Mouse (Mus musculus) cortical plate, adult 2 months (tissue): ENCODE data around the gene Fbxl13. TPM values are rescaled to one million over a fixed set of nuclear protein-coding genes. Genes with fewer than 3 reads are reported as not detected.

Experiments
- H3K27ac ChIP-seq: fragments of 200-500 bp; 2 replicates; pipeline ENCODE4 v1.5.1; 2012; ENCODE audit warnings: low read length, control low read depth, inconsistent platforms; ENCODE audit not compliant: insufficient read depth
- H3K4me1 ChIP-seq: fragments of 200-500 bp; 2 replicates; pipeline ENCODE4 v1.6.1; 2011; ENCODE audit warnings: low read length; ENCODE audit not compliant: control insufficient read depth, insufficient read depth
- H3K4me3 ChIP-seq: fragments of 200-500 bp; 2 replicates; pipeline ENCODE4 v1.5.1; 2011; ENCODE audit warnings: mild to moderate bottlenecking, low read length, control low read depth; ENCODE audit not compliant: insufficient read depth
- CTCF ChIP-seq: fragments of 200-500 bp; IDR thresholded peaks from 2 replicates; pipeline ENCODE4 v1.5.1; 2011; ENCODE audit warnings: mild to moderate bottlenecking, control low read depth, low read length; ENCODE audit not compliant: insufficient read depth; ENCODE audit errors: extremely low read depth
- POLR2A ChIP-seq: fragments of 200-500 bp; IDR thresholded peaks from 2 replicates; pipeline ENCODE4 v1.6.1; 2011; ENCODE audit warnings: mild to moderate bottlenecking, low read length, control low read depth; ENCODE audit not compliant: insufficient read depth; ENCODE audit errors: extremely low read depth
- polyA plus RNA-seq: library from polyadenylated mRNA; depleted of rRNA; stranded (reverse); fragments of >200 nt; gene quantifications from 2 replicates; pipeline ENCODE4 v1.2.3, GENCODE M21; 2012; rRNA removed

Gene Fbxl13
- 0.28 and 0.48 TPM in 2 replicates for polyA plus RNA-seq

DNA sequence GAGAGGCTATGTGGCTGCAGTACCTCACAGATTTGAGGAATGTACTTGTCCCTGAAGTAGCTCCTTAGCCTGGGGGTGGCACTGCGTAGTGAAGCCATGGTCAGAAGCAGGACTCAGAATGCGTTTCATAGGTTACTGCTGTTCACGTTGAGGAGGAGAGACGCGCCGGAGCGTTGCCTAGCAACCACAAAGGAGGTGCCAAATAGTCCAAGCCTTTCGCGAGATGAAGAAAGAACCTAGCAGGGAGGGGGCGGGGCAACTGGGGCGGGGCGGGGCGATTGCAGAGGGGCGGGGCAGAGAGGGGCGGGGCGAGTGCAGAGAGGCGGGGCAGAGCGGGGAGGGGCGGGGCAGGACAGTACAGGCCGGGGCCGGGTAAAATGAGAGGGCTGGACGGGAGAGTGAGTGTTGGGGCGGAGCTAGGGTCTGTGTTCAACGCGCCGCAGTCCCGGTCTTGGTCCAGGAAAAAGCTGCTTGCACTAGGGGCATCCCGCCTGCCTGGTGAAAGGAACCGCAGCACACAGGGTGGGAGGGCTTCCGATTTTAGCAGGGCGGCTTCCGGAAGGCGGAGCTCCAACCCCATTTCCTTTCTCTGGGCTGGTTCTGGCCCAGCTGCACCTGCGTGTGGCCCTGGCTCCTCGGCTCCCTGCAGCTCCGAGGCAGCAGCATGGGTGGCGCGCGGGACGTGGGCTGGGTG is at the start of gene Fbxl13, which contains the start of gene Armc10:
Gene Fbxl13, minus strand, starts transcription at position 196 of the 694 bp plus-strand sequence.
Gene Armc10, plus strand, starts transcription at position 375 of the 694 bp plus-strand sequence.
- TF ChIP-seq POLR2A (peak; percentile 70; the same call in 1 of the 2 replicates), CTCF (no peak)
- Histone ChIP-seq H3K4me1 (no peaks in the 10 kb centered on the region; the same call in 1 of the 2 replicates), H3K4me3 (peak within 1 kb of the TSS; percentile 37), H3K27ac (peak within 1 kb of the TSS; percentile 62)

DNA sequence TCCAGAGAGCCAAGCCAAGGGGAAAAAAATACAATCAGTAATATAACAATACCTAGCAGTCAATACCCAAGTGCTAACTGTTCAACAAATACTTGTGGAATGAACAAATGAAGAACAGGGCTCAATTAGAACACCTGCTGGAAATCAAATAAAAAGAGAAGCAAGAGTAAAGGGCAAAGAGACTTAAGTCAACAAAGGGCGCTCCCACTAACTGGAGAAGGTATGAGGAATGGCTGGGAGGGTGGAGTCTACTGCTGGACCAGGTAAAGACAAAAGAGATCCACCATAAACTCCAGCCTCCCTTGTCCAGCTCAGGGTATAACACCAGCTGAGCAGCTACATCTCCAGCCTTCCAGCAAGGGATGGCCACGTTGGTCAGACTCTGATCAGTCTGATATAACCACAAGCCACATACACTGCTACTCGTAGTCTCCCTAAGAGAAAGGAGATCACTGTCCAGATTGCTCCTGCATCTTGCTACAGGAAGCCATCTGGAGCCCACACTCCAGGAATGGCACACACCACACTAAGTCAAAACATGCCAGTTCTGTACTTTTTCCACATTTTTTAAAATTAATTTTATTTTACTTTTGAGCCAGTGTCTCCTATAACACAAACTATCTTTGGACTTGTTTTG is 49.5 kb upstream of the Fbxl13 start:
- no peak for TF ChIP-seq POLR2A
- TF ChIP-seq CTCF, result no peak
- no peak overlapping the region for H3K27ac ChIP-seq
- H3K4me3 ChIP-seq, result no peak overlapping the region
- no peaks in the 10 kb centered on the region for H3K4me1 ChIP-seq

DNA sequence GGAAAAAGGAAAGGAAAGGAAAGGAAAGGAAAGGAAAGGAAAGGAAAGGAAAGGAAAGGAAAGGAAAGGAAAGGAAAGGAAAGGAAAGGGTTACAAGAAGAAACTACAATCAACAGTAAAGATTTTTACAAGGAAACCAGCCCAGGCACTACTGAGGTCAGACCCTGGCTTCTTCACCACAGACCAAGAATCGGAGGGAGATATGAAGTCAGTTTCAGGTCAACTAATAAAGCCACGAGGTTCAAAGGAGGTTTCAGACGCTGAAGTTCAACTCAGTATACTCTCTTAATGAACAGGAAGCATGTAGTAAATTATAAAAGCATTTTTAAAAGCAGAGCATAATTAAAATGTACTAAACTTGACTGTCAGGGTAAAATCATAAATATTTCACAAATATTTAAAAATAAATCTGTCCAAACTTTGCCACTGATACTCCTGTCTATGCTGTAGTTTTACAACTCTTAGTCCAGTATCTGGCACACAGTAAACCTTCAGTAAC is 48.0 kb upstream of the Fbxl13 start:
- Histone ChIP-seq H3K27ac (no peak overlapping the region), H3K4me3 (no peak overlapping the region), H3K4me1 (no peaks in the 10 kb centered on the region)
- TF ChIP-seq CTCF (no peak), POLR2A (no peak)

DNA sequence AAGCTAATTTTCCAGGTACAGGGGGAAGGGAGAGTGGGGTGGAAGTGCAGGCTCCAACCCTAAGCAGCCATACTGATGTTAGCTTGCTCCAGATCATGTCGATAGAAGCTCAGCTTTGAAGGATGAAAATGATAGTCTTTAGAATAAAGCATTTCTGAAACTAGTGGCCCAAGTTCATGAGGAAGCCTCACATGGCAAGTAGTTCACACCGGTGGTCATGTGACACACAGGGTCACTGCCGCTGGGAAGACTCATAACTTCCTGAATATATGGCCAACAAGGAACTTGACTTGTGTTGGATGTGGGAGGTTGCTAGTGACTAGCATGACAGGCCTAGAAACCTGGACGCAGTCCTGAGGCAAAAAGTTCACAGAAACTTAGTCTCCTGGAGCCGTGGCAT is 46.8 kb upstream of the Fbxl13 start:
- TF ChIP-seq CTCF, result no peak
- TF ChIP-seq POLR2A, result no peak
- H3K4me1 ChIP-seq, result no peaks in the 10 kb centered on the region
- no peak overlapping the region for H3K27ac ChIP-seq
- no peak overlapping the region for H3K4me3 ChIP-seq

DNA sequence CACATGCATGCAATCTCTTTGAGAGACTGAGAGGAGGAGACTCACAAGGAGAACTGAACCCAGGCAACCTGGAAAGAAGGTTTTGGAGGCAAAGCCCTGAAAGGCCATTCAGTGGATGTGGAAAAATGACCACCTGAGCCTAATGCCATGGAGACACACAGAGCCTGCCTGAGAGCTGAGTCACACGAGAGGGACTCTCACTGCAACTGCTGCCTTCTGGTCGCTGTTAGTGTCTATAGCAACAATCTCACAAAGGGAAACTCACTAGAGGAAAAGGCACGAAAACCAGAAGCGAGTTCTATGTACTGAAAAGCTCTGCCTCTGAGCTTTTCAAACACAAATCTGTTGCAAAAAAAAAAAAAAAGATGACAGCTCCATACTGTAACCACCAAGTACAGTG is 41.6 kb upstream of the Fbxl13 start:
- no peak overlapping the region for H3K4me3 ChIP-seq
- TF ChIP-seq CTCF, result no peak
- no peak for TF ChIP-seq POLR2A
- H3K4me1 ChIP-seq, result peaks cover 2% of the 10 kb centered on the region; the same call in 1 of the 2 replicates
- H3K27ac ChIP-seq, result no peak overlapping the region

DNA sequence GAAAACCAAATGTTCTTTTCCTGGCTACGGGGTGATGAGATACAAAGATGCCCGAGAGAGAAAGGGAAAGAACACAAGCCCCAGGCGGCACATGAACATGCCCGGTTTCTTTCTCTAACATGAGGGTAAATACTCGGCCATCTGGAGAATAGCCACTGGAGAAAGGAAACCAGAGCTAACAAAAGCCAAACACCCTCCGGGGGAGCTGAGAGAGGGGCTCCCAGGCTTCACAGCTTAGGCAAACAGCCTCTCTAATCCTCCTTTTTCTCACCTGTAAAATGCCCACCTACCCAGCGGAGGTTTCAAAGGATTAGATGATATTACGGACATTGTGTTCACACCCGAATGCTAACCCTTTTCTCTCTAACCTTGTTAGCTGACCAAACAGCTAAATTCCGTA is 39.6 kb upstream of the Fbxl13 start:
- Histone ChIP-seq H3K4me3 (no peak overlapping the region), H3K4me1 (peaks cover 11% of the 10 kb centered on the region), H3K27ac (no peak overlapping the region)
- TF ChIP-seq POLR2A (no peak), CTCF (no peak)

DNA sequence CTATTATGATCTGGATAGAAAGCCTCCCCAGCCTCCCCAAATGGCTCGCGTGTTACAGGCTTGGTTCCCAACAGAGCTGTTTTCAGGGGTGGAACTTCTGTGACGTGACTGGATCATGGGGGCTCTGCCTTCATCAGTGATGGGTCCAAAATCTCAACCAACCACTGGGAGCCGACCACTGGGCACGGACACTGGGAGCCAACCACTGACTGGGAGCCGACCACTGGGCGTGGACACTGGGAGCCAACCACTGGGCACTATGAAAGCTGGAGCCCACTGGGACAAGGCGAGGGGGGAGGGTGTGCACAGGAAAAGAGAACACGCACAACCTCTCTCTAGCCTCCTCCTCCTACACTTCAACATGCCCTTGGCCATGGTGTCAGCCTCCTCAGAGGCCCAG is 38.4 kb upstream of the Fbxl13 start:
- no peak overlapping the region for H3K4me3 ChIP-seq
- H3K27ac ChIP-seq, result no peak overlapping the region
- H3K4me1 ChIP-seq, result peaks cover 12% of the 10 kb centered on the region
- TF ChIP-seq CTCF, result no peak
- no peak for TF ChIP-seq POLR2A

DNA sequence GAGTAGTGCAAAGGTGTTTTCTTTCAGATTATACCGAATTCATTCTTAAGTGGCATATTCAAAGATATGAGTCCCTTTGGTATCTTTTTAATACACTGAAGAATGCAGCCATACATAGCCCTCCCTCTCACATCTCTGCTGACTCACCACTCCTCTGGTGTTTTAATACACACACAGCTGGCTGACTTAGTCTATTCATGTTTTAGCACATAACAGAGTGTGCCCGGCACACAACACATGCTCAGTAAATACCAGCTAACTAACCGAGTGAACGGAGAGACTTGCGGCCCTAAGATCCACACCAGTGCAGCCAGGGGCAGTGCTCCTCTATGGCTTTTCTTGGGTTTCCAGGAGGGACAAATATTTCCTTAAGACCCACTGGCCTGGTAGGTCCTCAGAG is 35.5 kb upstream of the Fbxl13 start:
- Histone ChIP-seq H3K4me3 (no peak overlapping the region), H3K27ac (peak overlapping the region; percentile 66; the same call in 1 of the 2 replicates), H3K4me1 (peaks cover 11% of the 10 kb centered on the region)
- no peak for TF ChIP-seq POLR2A
- no peak for TF ChIP-seq CTCF

DNA sequence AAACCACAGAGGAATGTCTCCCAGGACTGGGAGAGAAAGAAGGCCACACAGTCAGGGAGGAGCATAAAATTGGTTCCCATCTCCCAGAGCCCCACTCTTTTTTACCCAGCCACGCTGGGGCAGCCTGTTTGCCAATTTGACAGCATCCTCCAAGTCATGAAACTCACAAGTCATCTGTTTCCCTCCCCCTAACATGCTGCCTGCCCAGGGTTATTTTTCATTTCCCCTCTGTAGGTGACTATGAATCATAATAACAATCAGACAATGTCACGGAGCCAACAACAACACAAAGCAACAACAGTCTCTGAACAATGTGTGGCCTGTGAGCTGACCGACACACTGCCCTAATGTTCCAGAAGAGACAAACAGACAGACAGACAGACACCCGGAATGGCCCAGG is 34.6 kb upstream of the Fbxl13 start:
- H3K27ac ChIP-seq, result peak overlapping the region; percentile 57; the same call in 1 of the 2 replicates
- peaks cover 11% of the 10 kb centered on the region for H3K4me1 ChIP-seq
- TF ChIP-seq CTCF, result no peak
- TF ChIP-seq POLR2A, result no peak
- H3K4me3 ChIP-seq, result no peak overlapping the region
